Mouse (Mus musculus): ENCODE measurements at regions not wholly inside any gene's neighbourhood (a gene's known extent, or its start where the extent isn't known, plus 50 kb on each side); places are given as distances from the start of the nearest gene placed in this dataset.

DNA sequence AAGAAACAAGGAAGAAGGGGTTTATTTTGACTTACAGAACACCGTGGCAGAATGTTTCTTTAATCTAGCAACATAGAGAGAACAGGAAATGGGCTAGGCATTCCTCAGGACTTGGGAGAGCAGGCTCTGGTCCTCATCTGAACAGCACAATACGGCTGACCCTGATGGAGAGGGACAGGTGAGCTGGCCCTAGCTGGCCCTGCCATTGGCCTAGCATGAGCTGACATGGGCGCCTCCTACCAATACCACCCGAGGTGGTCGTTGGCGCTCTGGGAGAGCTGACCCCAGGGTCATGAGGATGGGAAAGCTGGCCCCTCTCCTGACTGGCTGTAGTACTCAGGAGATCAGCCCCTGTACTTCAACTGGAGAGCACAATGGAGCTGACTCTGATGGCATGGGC lies 718.4 kb upstream of the Tbl1xr1 start:
- ATAC-seq (ENCODE audit: extremely low read depth, insufficient number of reproducible peaks, low FRiP score, poor library complexity, severe bottlenecking) = no peak

DNA sequence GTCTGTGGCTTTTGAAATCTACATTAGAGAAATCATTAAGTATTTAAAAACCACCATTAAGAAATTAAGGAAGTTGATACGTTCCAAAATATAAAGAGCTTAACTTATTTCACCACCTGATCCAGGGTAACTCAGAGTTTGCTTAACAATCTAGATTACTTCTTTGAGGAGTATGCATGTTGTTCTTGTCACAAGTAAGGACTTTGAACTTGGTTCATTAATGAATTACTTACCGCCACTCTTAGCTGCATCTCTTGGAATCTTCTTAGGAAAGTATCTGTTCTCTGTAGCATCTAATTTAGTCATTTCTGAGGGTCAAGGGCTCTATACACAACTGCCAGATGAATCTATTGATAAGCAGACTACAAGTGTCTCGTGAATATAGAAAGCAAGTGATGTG lies 715.4 kb upstream of the Tbl1xr1 start:
- no peak for ATAC-seq (ENCODE audit: extremely low read depth, insufficient number of reproducible peaks, low FRiP score, poor library complexity, severe bottlenecking)

DNA sequence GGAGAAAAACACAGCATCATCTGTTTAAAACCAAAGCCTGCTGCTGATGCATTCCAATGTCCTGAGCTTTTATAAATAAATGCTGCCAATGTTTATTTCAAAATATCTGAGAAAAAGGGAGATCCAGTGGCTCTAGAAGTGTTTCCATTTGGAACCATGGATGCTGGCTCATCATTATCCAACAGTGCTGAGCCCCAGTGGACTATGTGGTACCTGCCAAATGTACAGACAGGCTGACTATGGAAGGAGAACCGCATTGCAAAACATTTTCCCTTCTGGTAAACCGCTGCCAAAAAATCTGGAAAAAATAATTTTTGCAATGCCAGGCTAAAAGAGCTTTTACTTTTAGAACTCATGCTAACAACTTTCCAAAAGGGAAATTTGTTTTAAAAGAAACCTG lies 696.6 kb upstream of the Tbl1xr1 start:
- no peak for ATAC-seq (ENCODE audit: extremely low read depth, insufficient number of reproducible peaks, low FRiP score, poor library complexity, severe bottlenecking)

DNA sequence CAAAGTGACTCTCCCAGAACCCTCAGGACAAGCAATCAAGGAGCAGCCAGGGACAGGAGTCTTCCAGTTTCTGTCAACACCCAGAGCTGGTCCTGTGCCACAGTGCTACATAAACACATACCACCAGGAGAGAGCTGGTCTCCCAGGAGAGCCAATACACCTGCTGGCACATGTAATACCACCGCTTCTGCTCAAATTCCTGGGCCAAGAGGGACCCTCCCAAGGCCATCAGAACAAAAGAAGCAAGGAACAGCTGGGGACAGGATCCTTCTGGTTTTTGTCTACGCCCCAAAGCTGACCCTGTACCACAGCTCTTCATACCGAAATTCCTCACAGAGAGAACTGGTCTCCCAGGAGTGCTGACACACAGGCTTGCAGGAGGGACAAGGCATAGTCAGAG lies 695.4 kb upstream of the Tbl1xr1 start:
- ATAC-seq (ENCODE audit: extremely low read depth, insufficient number of reproducible peaks, low FRiP score, poor library complexity, severe bottlenecking) = no peak

DNA sequence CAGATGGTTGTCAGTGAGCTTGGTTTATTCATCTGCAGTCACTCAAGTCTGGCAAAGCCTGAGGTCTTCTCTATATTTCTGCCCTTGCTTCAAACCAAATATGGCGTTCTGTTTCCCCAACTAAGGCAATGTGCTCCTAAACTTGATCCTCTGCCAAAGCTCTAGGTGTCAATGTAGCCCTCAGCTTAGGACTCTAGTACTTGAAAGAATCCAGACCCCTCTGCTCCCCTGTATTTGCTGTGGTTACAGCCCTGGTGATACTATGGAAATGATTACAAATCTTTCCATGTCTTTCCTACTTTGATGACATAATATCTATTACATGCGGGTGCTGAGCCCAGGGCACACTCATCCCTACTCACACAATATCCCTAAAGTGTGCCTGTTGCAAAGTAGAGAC lies 672.9 kb upstream of the Tbl1xr1 start:
- ATAC-seq (ENCODE audit: extremely low read depth, insufficient number of reproducible peaks, low FRiP score, poor library complexity, severe bottlenecking) = no peak

DNA sequence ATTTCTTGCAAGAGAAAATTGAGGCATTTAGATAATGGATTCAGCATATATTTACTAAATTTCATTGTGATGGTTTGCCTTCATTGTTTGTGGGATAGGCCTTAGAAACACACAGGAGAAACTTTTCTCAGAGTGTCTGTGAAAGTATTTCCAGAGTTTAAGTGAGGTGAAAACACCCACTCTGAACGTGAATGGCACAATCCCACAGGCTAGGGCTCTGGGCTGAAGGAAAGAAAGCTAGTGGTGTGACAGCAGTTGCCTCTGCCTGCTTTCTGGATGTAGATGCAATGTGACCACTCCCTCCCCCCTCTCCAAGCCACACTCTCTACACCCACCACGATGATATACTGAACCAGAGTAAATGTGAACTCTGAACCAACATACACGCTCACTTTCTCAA lies 672.4 kb upstream of the Tbl1xr1 start:
- no peak for ATAC-seq (ENCODE audit: extremely low read depth, insufficient number of reproducible peaks, low FRiP score, poor library complexity, severe bottlenecking)

DNA sequence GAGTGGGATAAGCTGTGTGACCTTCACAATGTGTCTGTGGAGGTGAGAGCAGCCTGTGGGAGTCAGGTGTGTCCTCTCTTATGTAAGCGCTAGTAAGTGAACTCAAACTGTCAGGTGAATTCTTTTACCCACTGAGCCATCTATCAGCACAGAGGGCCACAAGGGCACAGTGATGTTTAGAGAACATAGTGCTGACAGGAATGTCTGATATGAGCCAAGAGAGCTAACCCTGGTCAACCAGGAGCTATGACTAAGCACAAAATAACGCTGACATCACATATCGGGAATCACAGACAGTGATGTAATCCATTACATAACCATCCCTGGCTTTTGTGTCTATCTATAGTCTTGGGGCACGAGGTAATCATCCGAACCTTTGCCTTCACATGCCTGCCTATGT lies 669.4 kb upstream of the Tbl1xr1 start:
- no peak for ATAC-seq (ENCODE audit: extremely low read depth, insufficient number of reproducible peaks, low FRiP score, poor library complexity, severe bottlenecking)

DNA sequence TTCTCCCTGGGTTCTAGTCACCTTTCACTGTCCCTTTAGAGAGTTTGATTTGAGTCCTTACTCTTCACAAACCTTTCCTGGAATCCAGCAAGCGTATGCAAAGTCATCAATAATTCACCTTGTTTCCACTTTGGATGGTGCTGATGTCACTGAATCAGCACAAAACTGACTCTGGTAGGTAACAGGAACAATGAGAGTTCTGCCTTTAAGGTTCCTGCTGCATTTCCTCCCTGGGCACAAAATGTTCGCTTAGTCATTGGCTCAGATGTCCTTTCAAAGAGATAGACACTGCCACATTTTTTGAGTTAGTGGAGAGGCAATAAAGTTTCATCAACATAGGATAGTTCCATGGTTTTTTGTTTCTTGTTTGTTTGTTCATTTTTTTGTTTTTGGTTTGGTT lies 664.4 kb upstream of the Tbl1xr1 start:
- ATAC-seq (ENCODE audit: extremely low read depth, insufficient number of reproducible peaks, low FRiP score, poor library complexity, severe bottlenecking) = no peak

DNA sequence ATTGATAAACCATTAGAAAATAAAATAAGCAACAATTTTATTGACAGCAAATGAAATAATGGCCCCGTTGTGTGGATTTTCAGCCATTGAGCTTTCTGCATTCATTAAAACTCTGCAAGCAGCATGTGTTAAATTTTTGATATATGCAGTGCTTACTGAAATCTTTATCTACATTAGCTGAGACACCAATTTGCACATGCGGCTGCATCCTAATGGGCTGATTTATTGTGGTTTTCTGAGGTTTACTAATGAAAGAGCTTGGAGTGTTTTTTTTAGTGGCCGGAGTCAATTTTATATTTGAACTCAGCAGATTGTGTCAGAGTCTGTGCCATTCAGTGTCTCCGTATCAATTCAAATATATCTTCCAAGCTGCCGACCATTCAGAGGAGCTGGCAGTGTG lies 653.3 kb upstream of the Tbl1xr1 start:
- ATAC-seq (ENCODE audit: extremely low read depth, insufficient number of reproducible peaks, low FRiP score, poor library complexity, severe bottlenecking) = no peak

DNA sequence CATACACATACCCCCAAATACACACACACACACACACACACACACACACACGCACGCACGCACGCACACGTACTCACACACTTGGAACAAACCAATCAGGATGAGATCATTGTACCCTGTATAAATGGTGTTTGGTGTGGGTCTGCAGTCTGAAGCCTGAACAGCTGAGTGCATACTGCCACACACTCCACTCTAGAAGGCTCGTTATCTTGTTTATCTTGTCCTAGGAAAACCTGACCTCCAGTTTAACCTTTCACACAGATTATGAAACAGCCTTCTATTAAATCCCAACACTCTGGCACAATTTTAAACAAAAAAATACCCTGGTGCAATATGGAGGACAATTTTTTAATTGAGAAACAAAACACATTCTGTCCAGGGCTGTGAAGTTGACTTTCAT lies 649.9 kb upstream of the Tbl1xr1 start:
- ATAC-seq (ENCODE audit: extremely low read depth, insufficient number of reproducible peaks, low FRiP score, poor library complexity, severe bottlenecking) = no peak

DNA sequence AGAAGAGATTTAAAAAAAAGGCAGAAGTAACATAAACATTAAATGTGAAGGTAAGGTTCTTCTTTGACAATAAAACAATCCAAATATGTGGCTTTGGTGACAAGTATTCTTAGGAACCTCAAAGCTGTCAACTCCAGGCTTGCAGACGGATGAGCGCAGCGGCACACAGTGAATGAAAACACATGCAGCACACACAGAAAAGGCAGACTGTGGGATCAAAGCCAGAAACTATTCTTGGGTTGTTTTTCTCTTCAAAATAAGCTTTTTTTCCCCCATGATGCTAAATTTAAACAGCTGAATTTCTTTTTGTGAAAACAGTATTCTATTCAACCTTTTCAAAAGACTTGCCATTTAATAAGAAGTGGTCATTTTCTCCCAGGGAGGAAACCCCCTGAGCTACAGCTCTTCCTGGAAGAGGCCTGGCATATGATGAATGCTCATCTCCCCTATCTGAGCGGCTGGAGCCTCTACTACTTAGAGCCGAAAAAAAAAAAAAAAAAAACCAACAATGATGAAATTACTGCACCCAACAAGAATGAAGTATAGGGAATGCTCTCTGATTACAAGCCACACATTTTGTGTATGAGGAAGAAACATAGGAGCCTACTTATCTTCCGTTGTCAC lies 648.9 kb upstream of the Tbl1xr1 start:
- ATAC-seq (ENCODE audit: extremely low read depth, insufficient number of reproducible peaks, low FRiP score, poor library complexity, severe bottlenecking) = no peak

DNA sequence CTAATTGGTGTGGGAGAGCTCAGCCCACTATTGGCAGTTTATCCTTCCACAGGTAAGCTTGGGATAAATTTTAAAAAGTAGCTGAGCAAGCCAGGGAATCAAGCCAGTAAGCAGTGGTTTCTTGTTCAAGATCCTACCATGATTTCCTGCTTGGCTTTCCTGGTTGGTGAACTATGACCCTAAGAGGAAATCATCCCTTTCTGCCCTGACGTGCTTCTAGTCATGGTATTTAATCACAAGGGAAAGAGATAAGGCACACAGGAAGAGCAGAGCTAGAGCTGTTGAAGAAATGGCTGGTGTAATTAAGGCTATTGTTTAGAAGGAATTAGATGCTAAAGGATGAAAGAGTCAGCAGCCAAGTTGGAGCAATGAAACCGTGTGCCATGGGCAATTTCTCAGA lies 648.3 kb upstream of the Tbl1xr1 start:
- no peak for ATAC-seq (ENCODE audit: extremely low read depth, insufficient number of reproducible peaks, low FRiP score, poor library complexity, severe bottlenecking)

DNA sequence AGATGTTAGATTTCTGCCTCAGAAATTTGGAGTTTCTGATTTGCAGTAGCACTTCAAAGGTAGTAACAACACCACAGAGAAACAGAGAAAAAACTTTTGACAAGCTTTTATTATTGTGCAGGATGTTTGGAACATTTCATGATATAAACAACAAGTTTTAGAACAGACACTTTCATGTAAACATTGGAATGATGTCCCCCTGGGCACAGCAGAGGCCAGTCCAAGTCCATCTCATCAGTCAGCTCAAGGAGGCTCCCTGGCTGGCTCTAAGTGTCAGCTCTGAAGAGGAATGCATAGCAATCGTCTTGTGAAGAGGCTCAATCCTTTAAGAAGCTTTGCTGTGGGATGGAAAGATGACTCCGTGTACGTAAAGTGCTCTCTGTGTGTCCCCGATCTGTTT lies 612.2 kb upstream of the Tbl1xr1 start:
- no peak for ATAC-seq (ENCODE audit: extremely low read depth, insufficient number of reproducible peaks, low FRiP score, poor library complexity, severe bottlenecking)

DNA sequence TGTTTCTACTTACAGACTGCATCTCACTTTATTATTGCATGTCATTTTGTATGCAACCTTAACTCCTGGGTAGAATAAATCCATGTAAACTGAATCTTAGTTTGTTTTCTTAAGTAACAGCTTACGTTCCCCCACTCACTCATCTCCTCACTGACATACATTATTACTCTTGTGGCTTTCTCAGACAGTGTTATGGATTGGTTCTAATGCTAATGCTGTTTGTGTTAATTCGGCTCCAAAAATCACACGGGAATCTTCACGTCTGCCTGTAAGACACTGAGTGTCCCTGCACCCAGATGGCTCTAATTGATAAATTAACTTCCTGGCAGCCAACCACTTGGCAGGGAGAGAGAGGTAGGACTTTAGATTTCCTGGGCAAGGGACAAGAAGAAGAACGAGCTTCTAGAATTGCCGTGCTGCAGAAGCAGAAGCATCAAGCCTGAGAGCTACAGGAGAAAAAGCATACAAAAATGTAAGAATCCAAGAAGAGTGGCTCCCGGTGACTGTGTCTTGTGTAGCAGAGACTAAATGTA lies 610.3 kb upstream of the Tbl1xr1 start:
- no peak for ATAC-seq (ENCODE audit: extremely low read depth, insufficient number of reproducible peaks, low FRiP score, poor library complexity, severe bottlenecking)

DNA sequence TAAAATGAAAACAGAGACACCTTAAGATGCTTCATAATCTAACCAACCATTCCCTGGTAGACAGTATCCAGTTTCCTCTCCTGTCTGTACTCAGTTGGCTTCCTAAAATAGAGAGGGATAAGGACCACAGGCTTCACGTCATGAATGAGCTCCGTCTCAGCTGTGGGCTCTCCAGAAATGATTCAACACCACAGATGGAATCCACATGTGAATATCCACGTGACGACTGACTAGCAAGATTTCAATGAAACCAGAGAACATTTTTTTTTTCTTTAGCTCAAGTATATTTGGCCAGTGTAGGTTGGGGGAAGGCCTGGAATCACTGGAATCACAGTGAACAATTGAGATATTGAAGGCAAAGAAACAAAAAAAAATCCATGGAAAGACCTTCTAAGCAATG lies 599.1 kb upstream of the Tbl1xr1 start:
- no peak for ATAC-seq (ENCODE audit: extremely low read depth, insufficient number of reproducible peaks, low FRiP score, poor library complexity, severe bottlenecking)

DNA sequence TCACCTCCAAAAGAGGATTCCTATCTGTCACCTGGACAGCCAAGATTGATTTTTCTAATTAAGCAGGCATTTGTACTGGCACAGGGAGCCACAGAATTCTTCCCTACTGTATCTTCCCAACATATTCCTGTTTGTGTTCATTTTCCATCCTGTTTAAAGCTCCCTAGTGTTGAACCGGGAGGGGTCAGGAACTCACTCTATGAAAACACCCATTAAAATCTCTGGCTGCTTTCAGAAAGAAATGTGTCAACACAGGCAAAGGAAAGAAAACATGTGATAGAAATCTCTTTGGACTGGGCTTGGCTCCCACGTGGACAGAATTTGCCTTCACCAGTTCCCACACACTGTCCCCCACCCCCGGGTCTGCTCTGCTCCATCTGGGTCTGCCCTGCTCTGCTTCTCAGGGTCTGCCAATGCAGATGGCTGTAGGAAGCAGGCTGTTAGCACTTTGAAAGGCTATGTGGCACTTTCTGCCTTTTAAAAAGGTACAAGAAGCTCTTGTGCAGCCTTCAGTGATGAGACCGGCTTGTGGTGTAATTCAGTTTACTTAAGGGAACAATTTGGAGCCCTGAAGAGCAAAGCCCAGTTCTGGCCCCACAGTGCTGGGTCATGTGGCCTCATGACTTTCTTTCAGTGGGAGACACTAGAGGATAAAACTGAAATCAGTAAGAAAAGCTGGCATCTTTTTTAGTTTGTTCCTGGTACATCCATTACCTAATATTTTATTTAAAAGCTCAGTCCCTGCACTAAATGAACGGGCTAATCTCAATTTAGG lies 597.2 kb upstream of the Tbl1xr1 start:
- no peak for ATAC-seq (ENCODE audit: extremely low read depth, insufficient number of reproducible peaks, low FRiP score, poor library complexity, severe bottlenecking)

DNA sequence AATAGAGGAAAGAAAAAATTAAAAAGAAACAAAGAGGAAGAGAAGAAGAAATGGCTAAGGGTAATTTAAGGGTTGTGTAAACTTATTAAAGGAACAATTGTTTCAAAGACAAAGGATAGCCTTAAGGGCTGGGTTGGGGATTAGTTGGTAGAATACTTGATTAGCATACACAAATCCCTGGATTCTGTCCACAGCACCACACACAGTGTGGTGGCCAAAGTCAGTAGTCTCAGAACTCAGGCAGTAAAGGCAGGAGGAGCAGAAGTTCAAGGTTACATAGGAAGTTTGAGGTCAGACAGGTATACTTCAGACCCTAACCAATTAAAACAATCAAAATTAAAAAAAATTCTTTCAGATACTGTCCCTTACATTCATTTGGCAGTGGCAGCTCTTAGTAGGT lies 596.6 kb upstream of the Tbl1xr1 start:
- ATAC-seq (ENCODE audit: extremely low read depth, insufficient number of reproducible peaks, low FRiP score, poor library complexity, severe bottlenecking) = no peak

DNA sequence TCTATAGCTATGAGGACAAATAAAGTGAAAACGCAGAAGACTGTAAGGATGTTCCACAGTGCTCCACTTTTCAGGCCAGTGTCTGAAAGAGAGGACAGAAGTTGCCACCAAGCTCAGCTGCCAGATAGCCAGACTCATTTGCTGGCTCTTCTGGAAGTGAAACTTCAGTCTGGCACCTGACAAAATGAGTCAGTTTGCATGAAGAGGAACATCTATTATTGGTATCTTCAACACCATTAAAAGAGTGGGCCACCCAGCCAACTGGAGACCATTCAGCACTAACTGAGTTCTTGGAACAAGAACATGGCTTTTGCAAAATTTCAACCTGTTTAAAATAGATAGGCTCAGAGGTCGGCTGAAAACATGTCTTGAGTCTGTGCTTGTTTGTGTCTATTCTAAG lies 592.4 kb upstream of the Tbl1xr1 start:
- ATAC-seq (ENCODE audit: extremely low read depth, insufficient number of reproducible peaks, low FRiP score, poor library complexity, severe bottlenecking) = no peak

DNA sequence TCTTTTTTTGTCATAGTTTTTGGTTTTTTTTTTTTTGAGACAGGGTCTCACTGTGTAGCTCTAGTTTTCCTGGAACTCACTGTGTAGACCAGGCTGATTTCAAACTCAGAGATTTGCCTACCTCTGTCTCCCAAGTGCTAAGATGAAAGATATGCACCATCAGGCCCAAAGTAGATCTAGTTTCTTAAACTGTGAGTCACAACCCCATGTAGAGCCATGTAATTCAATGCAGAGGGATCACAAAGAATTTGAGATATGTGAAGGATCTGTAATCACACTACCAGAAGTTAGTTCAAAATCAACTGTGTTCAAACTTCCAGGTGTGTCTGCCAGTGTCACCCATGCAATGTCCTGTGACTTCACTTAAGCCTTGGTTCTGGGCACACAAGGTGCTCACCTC lies 591.0 kb upstream of the Tbl1xr1 start:
- no peak for ATAC-seq (ENCODE audit: extremely low read depth, insufficient number of reproducible peaks, low FRiP score, poor library complexity, severe bottlenecking)

DNA sequence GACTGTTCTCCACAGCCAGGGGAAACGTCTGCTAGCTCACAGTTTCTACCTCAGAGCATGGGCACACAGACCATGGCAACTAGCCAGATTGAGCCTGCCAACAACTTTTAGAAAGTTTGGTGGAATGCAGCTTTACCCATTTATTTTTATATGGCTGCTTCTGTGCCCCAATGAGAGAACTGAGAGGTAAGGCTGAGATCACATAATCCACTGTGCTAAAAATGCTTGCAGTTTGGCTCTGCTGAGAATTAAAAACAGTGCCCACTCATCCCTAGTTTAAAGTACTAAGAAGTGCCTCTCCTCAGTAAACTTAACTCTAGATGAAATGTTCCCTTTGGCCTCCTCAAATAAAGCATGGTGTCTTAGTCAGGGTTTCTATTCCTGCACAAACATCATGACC lies 586.9 kb upstream of the Tbl1xr1 start:
- no peak for ATAC-seq (ENCODE audit: extremely low read depth, insufficient number of reproducible peaks, low FRiP score, poor library complexity, severe bottlenecking)

DNA sequence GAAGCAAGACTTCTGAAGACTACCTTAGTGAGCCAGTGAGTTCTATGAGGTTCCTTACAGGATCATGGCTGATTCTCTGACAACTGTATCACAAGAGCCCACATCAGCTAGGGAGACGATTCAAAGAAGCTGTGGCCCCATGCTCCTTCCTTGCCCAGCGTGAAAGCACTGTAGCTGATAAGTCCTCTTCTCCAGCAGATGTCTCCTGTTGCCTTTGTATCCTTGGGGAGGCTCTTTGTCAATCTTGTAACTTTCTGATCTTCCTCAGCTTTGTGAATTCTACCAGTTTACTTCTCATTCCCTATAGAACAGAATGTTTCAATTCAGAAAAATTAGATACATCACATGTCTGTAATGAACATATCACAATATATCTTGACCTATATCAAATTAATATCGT lies 584.0 kb upstream of the Tbl1xr1 start:
- no peak for ATAC-seq (ENCODE audit: extremely low read depth, insufficient number of reproducible peaks, low FRiP score, poor library complexity, severe bottlenecking)

All from neutrophil, adult 5-6 weeks (primary cell).